Mouse (Mus musculus) myocyte (in vitro differentiated cells): ENCODE measurements around the gene Cdhr3. TPM values are rescaled to one million over a fixed set of nuclear protein-coding genes. Genes with fewer than 3 reads are reported as not detected.

ENCODE experiments used
- H3K27me3 ChIP-seq: one replicate; pipeline ENCODE4 v1.6.1; 2011; ENCODE audit not compliant: control insufficient read depth, insufficient read depth, insufficient read length
- H3K36me3 ChIP-seq: one replicate; pipeline ENCODE4 v1.6.1; 2011; ENCODE audit not compliant: control insufficient read depth, insufficient read depth
- H3K4me2 ChIP-seq: one replicate; pipeline ENCODE4 v1.6.1; 2011; ENCODE audit warnings: low read depth, control low read depth
- H3K4me3 ChIP-seq: one replicate; pipeline ENCODE4 v1.5.1; 2011; ENCODE audit warnings: mild to moderate bottlenecking, control low read depth, moderate library complexity
- H3K79me2 ChIP-seq: one replicate; pipeline ENCODE4 v1.6.1; 2011; ENCODE audit not compliant: control insufficient read depth, insufficient read depth
- H3ac ChIP-seq: one replicate; pipeline ENCODE4 v1.6.1; 2011; ENCODE audit not compliant: control insufficient read depth, insufficient read length
- CEBPB ChIP-seq: IDR thresholded peaks from 2 replicates; pipeline ENCODE4 v1.6.1; 2011; ENCODE audit warnings: mild to moderate bottlenecking, moderate library complexity; ENCODE audit not compliant: poor library complexity, insufficient read depth, severe bottlenecking
- E2F4 ChIP-seq: IDR thresholded peaks from one replicate; pipeline ENCODE4 v1.6.1; 2011; ENCODE audit warnings: mild to moderate bottlenecking, control low read depth, moderate library complexity; ENCODE audit not compliant: insufficient read depth
- MAX ChIP-seq: IDR thresholded peaks from one replicate; pipeline ENCODE4 v1.6.1; 2011; ENCODE audit warnings: low read depth, mild to moderate bottlenecking, control low read depth
- MYOD1 ChIP-seq, 3 experiments: IDR thresholded peaks; one replicate each; pipeline ENCODE4 v1.6.1; 2011; ENCODE audit warnings: control low read depth in 2 of 3, low read depth in 2 of 3, mild to moderate bottlenecking in 2 of 3, moderate library complexity in 1 of 3; ENCODE audit not compliant: insufficient read length in 2 of 3, control insufficient read depth in 1 of 3
- MYOG ChIP-seq, 3 experiments: IDR thresholded peaks; one replicate each; pipeline ENCODE4 v1.6.1; 2011; ENCODE audit warnings: control low read depth in 2 of 3, low read depth in 2 of 3, mild to moderate bottlenecking in 2 of 3; ENCODE audit not compliant: insufficient read length in 2 of 3, control insufficient read depth in 1 of 3, insufficient read depth in 1 of 3
- POLR2A ChIP-seq: IDR thresholded peaks from one replicate; pipeline ENCODE4 v1.6.1; 2011; ENCODE audit warnings: low read depth, mild to moderate bottlenecking, control low read depth, moderate library complexity; ENCODE audit not compliant: insufficient read length
- POLR2AphosphoS2 ChIP-seq: IDR thresholded peaks from one replicate; pipeline ENCODE4 v1.6.1; 2011; ENCODE audit warnings: low read depth, control low read depth; ENCODE audit not compliant: insufficient read length
- REST ChIP-seq: IDR thresholded peaks from one replicate; pipeline ENCODE4 v1.6.1; 2011; ENCODE audit warnings: mild to moderate bottlenecking, control low read depth, moderate library complexity; ENCODE audit not compliant: insufficient read depth, insufficient read length
- SRF ChIP-seq: IDR thresholded peaks from one replicate; pipeline ENCODE4 v1.6.1; 2011; ENCODE audit warnings: low read depth; ENCODE audit not compliant: control insufficient read depth, insufficient read length
- TCF12 ChIP-seq: IDR thresholded peaks from one replicate; pipeline ENCODE4 v1.6.1; 2011; ENCODE audit warnings: mild to moderate bottlenecking, control low read depth; ENCODE audit not compliant: poor library complexity, insufficient read depth, severe bottlenecking
- TCF3 ChIP-seq: IDR thresholded peaks from one replicate; pipeline ENCODE4 v1.6.1; 2011; ENCODE audit warnings: low read depth, control low read depth; ENCODE audit not compliant: insufficient read length
- USF1 ChIP-seq: IDR thresholded peaks from one replicate; pipeline ENCODE4 v1.6.1; 2011; ENCODE audit warnings: low read depth, mild to moderate bottlenecking, control low read depth, moderate library complexity
- polyA plus RNA-seq: library from polyadenylated mRNA; unstranded; fragments of >200 nt; fragmentation: generic; extraction: Trizol; gene quantifications from one replicate; pipeline ENCODE4 v1.2.1, GENCODE M21; 2012; ENCODE audit warnings: missing spikeins

Gene Cdhr3
- polyA plus RNA-seq, 1 experiment = 0.04 TPM

- H3K79me2 ChIP-seq = no peaks in the 10 kb centered on the region
- no peaks in the 10 kb centered on the region for H3K36me3 ChIP-seq
- H3K4me2 ChIP-seq = no peak overlapping the region
- H3K27me3 ChIP-seq = no peaks in the 10 kb centered on the region
- TF ChIP-seq E2F4 (no peak), TCF3 (no peak), REST (no peak), SRF (no peak), MYOD1 (IDR thresholded peaks at IDR 0.05; ENCODE audit: control insufficient read depth in 1 of 3, insufficient read length in 2 of 3, low read depth in 2 of 3) (no peak), TCF12 (no peak), MYOG (IDR thresholded peaks at IDR 0.05; ENCODE audit: control insufficient read depth in 1 of 3, insufficient read depth in 1 of 3, insufficient read length in 2 of 3, low read depth in 2 of 3) (no peak), POLR2AphosphoS2 (no peak), CEBPB (no peak)
- no peak overlapping the region for H3K4me3 ChIP-seq
- no peak overlapping the region for H3ac ChIP-seq
Observed at GRCm38 (mm10) chr12:33102342-33103115, 9.9 kb upstream of the Cdhr3 start.

- no peak overlapping the region for H3K4me3 ChIP-seq
- H3K79me2 ChIP-seq = no peaks in the 10 kb centered on the region
- no peaks in the 10 kb centered on the region for H3K27me3 ChIP-seq
- H3ac ChIP-seq = no peak overlapping the region
- TF ChIP-seq MYOD1 (IDR thresholded peaks at IDR 0.05; ENCODE audit: control insufficient read depth in 1 of 3, insufficient read length in 2 of 3, low read depth in 2 of 3) = no peak
- TF ChIP-seq USF1 = no peak
- no peak for TF ChIP-seq REST
- no peak for TF ChIP-seq TCF3
- no peak for TF ChIP-seq MYOG (IDR thresholded peaks at IDR 0.05; ENCODE audit: control insufficient read depth in 1 of 3, insufficient read depth in 1 of 3, insufficient read length in 2 of 3, low read depth in 2 of 3)
- no peaks in the 10 kb centered on the region for H3K36me3 ChIP-seq
- H3K4me2 ChIP-seq = no peak overlapping the region
Observed at GRCm38 (mm10) chr12:33101627-33102026, 9.0 kb upstream of the Cdhr3 start.

- Histone ChIP-seq H3ac (no peak overlapping the region), H3K4me2 (no peak overlapping the region), H3K4me3 (no peak overlapping the region), H3K79me2 (no peaks in the 10 kb centered on the region), H3K36me3 (no peaks in the 10 kb centered on the region), H3K27me3 (peaks cover 8% of the 10 kb centered on the region)
- TF ChIP-seq MYOD1 (IDR thresholded peaks at IDR 0.05; ENCODE audit: control insufficient read depth in 1 of 3, insufficient read length in 2 of 3, low read depth in 2 of 3) = no peak
- no peak for TF ChIP-seq USF1
- no peak for TF ChIP-seq REST
- TF ChIP-seq TCF3 = no peak
- TF ChIP-seq MYOG (IDR thresholded peaks at IDR 0.05; ENCODE audit: control insufficient read depth in 1 of 3, insufficient read depth in 1 of 3, insufficient read length in 2 of 3, low read depth in 2 of 3) = no peak
- no peak for TF ChIP-seq TCF12
- TF ChIP-seq POLR2AphosphoS2 = no peak
- TF ChIP-seq SRF = no peak
- no peak for TF ChIP-seq CEBPB
Observed at GRCm38 (mm10) chr12:33096017-33096416, 3.3 kb upstream of the Cdhr3 start.

- Histone ChIP-seq H3K27me3 (peaks cover 8% of the 10 kb centered on the region), H3K79me2 (no peaks in the 10 kb centered on the region), H3K4me3 (no peak overlapping the region), H3K4me2 (no peak overlapping the region), H3K36me3 (no peaks in the 10 kb centered on the region), H3ac (no peak overlapping the region)
- TF ChIP-seq TCF3 (no peak), E2F4 (no peak), MYOG (IDR thresholded peaks at IDR 0.05; ENCODE audit: control insufficient read depth in 1 of 3, insufficient read depth in 1 of 3, insufficient read length in 2 of 3, low read depth in 2 of 3) (no peak), MAX (no peak)
Observed at GRCm38 (mm10) chr12:33092196-33092595, 479 bp downstream of the Cdhr3 start.

- Histone ChIP-seq H3ac (no peak overlapping the region), H3K27me3 (peaks cover 7% of the 10 kb centered on the region), H3K4me3 (no peak overlapping the region), H3K36me3 (no peaks in the 10 kb centered on the region), H3K4me2 (no peak overlapping the region), H3K79me2 (no peaks in the 10 kb centered on the region)
- TF ChIP-seq TCF12 (no peak), MYOD1 (IDR thresholded peaks at IDR 0.05; ENCODE audit: control insufficient read depth in 1 of 3, insufficient read length in 2 of 3, low read depth in 2 of 3) (no peak), POLR2AphosphoS2 (no peak), MAX (no peak), CEBPB (no peak), SRF (no peak), E2F4 (no peak), USF1 (no peak), TCF3 (no peak), MYOG (IDR thresholded peaks at IDR 0.05; ENCODE audit: control insufficient read depth in 1 of 3, insufficient read depth in 1 of 3, insufficient read length in 2 of 3, low read depth in 2 of 3) (no peak), POLR2A (no peak), REST (no peak)
Observed at GRCm38 (mm10) chr12:33086151-33086550, 6.5 kb downstream of the Cdhr3 start.
